ENCODE assay signal across 9 mouse cellular contexts in the genomic region with DNA sequence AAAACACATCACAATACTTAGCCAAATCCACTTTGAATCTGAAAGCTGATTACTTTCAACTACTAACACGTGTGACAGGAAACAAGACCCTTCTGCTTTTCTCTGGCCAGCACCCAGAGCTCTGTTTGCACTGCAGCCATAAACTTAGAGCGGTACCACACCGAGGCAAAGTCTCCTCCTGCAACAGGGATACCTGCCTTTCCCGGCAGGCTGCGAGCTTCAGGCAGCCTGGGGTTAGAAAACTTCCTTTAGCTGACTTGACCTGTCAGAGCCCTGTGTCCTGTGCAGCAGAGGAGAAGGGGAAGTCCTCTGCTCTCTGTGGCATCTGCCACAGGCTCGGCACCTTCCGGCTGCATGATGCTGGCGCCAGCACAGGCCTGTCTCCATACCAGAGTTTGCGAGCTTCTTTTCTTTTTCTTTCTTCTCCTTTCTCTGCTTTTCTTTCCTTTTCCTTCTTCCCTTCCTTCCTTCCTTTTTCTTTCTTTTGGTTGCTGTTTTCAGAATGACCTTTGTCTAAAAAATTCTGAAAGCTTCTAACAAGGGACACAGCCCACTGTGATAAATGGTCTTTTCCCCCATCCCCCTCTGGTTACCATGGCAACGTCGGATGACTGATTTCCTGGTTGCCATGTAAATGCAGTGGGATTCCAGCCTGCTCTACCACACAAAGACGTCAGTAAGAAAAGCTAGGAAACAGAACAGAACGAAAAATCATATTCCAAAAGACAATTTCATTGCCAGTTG. TPM values are rescaled to one million over a fixed set of nuclear protein-coding genes. Genes with fewer than 3 reads are reported as not detected.
DNase-seq lines count a peak whose midpoint lies in the region; ATAC-seq and TF ChIP-seq lines count a peak whose summit lies in the region.
"Had no signal": no experiment of that assay in that cellular context is flagged by ENCODE, and none has a peak within 500 bp of the region (broad histone marks: within the 10 kb centered on the region; RNA-seq: fewer than 3 reads in every experiment).

No protein-coding gene starts in this region.

- H3K36me3 ChIP-seq in embryonic facial prominence, embryonic 11.5 days (replicated peaks; ENCODE audit: control insufficient read depth, insufficient read depth, low read depth, low read length) = no peaks in the 10 kb centered on the region
- no peaks in the 10 kb centered on the region for H3K36me3 ChIP-seq in kidney, adult 2 months (ENCODE audit: control insufficient read depth, insufficient read depth, low read length)
- no peaks in the 10 kb centered on the region for H3K36me3 ChIP-seq in limb, embryonic 13.5 days
- H3K36me3 ChIP-seq in midbrain, embryonic 14.5 days (ENCODE audit: control insufficient read depth, insufficient read depth, low read length) = no peaks in the 10 kb centered on the region

- no peak for TF ChIP-seq POLR2A in kidney, adult 2 months (IDR thresholded peaks at IDR 0.05; ENCODE audit: low read depth, low read length)

- no peaks in the 10 kb centered on the region for H3K27me3 ChIP-seq in embryonic facial prominence, embryonic 11.5 days (ENCODE audit: control insufficient read depth, insufficient read depth, low read length)
- H3K27me3 ChIP-seq in kidney, adult 2 months (replicated peaks; ENCODE audit: control insufficient read depth, insufficient read depth, low read length) = no peaks in the 10 kb centered on the region
- no peaks in the 10 kb centered on the region for H3K27me3 ChIP-seq in limb, embryonic 13.5 days
- no peaks in the 10 kb centered on the region for H3K27me3 ChIP-seq in midbrain, embryonic 14.5 days (ENCODE audit: control insufficient read depth, insufficient read depth, low read length)

- 0 out of 2 replicates have a peak overlapping the region, but pooled peaks have one; percentile 1 for H3K4me3 ChIP-seq in embryonic facial prominence, embryonic 11.5 days (ENCODE audit: low read depth, low read length)
- 0 out of 2 replicates have a peak overlapping the region, but pooled peaks have one; percentile 1 for H3K4me3 ChIP-seq in kidney, adult 2 months (ENCODE audit: insufficient read depth, low read depth, low read length)
- peak overlapping the region; percentile 32 for H3K4me3 ChIP-seq in limb, embryonic 13.5 days
- peak overlapping the region; percentile 25 for H3K4me3 ChIP-seq in midbrain, embryonic 14.5 days (replicated peaks; ENCODE audit: low read depth, low read length)

- TF ChIP-seq CTCF in kidney, adult 2 months (conservative IDR thresholded peaks at IDR 0.05; ENCODE audit: insufficient read depth, insufficient read length, low read depth, low read length) = no peak

- DNase-seq in 3134 (ENCODE audit: extremely low read depth, insufficient read length, low spot score) = peak; percentile 60
- DNase-seq in adrenal gland, postnatal 10 days = peak; percentile 79
- DNase-seq in embryonic facial prominence, embryonic 11.5 days (ENCODE audit: low spot score) = peak; percentile 97
- DNase-seq in heart, adult 9 months (ENCODE audit: low spot score in 2 of 2) = peak; percentile 60 to 73
- DNase-seq in kidney, adult 2 months = peak; percentile 78
- peak; percentile 98 for DNase-seq in midbrain, embryonic 14.5 days
- peak; percentile 51 to 71 for DNase-seq in spleen, postnatal 4 days (ENCODE audit: low spot score in 2 of 2)

- 1% methylated on average over 13 of the region's 13 CpGs for whole genome bisulfite sequencing in embryonic facial prominence, embryonic 11.5 days
- 15% methylated on average over 13 of the region's 13 CpGs for WGBS in kidney, adult 2 months
- 2% methylated on average over 13 of the region's 13 CpGs for WGBS in limb, embryonic 13.5 days
- WGBS in midbrain, embryonic 14.5 days = under 1% methylated on average over 13 of the region's 13 CpGs

- peak overlapping the region; percentile 95 for H3K27ac ChIP-seq in embryonic facial prominence, embryonic 11.5 days (replicated peaks; ENCODE audit: low read depth, low read length)
- peak overlapping the region; percentile 89 for H3K27ac ChIP-seq in kidney, adult 2 months (ENCODE audit: insufficient read depth, low read depth, low read length)
- H3K27ac ChIP-seq in limb, embryonic 13.5 days = peak overlapping the region; percentile 95
- H3K27ac ChIP-seq in midbrain, embryonic 14.5 days (replicated peaks; ENCODE audit: low read depth, low read length) = peak overlapping the region; percentile 99

- peaks cover 11% of the 10 kb centered on the region for H3K4me1 ChIP-seq in embryonic facial prominence, embryonic 11.5 days (ENCODE audit: control insufficient read depth, insufficient read depth, low read length)
- H3K4me1 ChIP-seq in kidney, adult 2 months (ENCODE audit: control insufficient read depth, insufficient read depth, low read length) = no peaks in the 10 kb centered on the region; the same call in 1 of the 2 replicates
- H3K4me1 ChIP-seq in limb, embryonic 13.5 days = peaks cover 40% of the 10 kb centered on the region
- H3K4me1 ChIP-seq in midbrain, embryonic 14.5 days (ENCODE audit: control insufficient read depth, insufficient read depth, low read length) = peaks cover 37% of the 10 kb centered on the region

- peak overlapping the region; percentile 40 for H3K4me2 ChIP-seq in embryonic facial prominence, embryonic 11.5 days (ENCODE audit: low read depth, low read length)
- peak overlapping the region; percentile 64 for H3K4me2 ChIP-seq in limb, embryonic 13.5 days (replicated peaks)
- H3K4me2 ChIP-seq in midbrain, embryonic 14.5 days (ENCODE audit: low read length) = peak overlapping the region; percentile 61

- peak; percentile 81 for ATAC-seq in embryonic facial prominence, embryonic 11.5 days (replicated peaks; ENCODE audit: insufficient number of reproducible peaks, low FRiP score, low TSS enrichment, low read depth)
- ATAC-seq in limb, embryonic 13.5 days (ENCODE audit: low FRiP score, low read depth) = peak; percentile 80
- ATAC-seq in midbrain, embryonic 14.5 days (ENCODE audit: low FRiP score, low TSS enrichment) = peak; percentile 94
- ATAC-seq: Patski had no signal

- peak overlapping the region; percentile 56 for H3K9ac ChIP-seq in embryonic facial prominence, embryonic 11.5 days (replicated peaks; ENCODE audit: low read length)
- peak overlapping the region; percentile 66 for H3K9ac ChIP-seq in limb, embryonic 13.5 days
- H3K9ac ChIP-seq in midbrain, embryonic 14.5 days (replicated peaks; ENCODE audit: low read length) = peak overlapping the region; percentile 57

- no peaks in the 10 kb centered on the region for H3K9me3 ChIP-seq in embryonic facial prominence, embryonic 11.5 days (replicated peaks; ENCODE audit: control insufficient read depth, low read length)
- H3K9me3 ChIP-seq in limb, embryonic 13.5 days = no peaks in the 10 kb centered on the region
- no peaks in the 10 kb centered on the region for H3K9me3 ChIP-seq in midbrain, embryonic 14.5 days (ENCODE audit: control insufficient read depth, low read length)

RNA-seq across cellular contexts. Expression of gene Gng2, which starts 9.4 kb away (rescaled TPM):
- 10 to 100 TPM; 43.5 to 55.8 TPM for total RNA-seq in adrenal gland, postnatal 10 days (2021)
- 73.6 and 88.1 TPM in 2 replicates for polyA plus RNA-seq in embryonic facial prominence, embryonic 11.5 days (2014; fragmentation: Nextera tagmentation; extraction: Ambion mirVana)
- 6.6 and 9.0 TPM in 2 replicates for polyA plus RNA-seq in kidney, adult 2 months (2012; rRNA removed)
- 62.1 and 71.6 TPM in 2 replicates for polyA plus RNA-seq in limb, embryonic 13.5 days (2015; fragmentation: Nextera tagmentation; extraction: Ambion mirVana)
- 422 and 423 TPM in 2 replicates for polyA plus RNA-seq in midbrain, embryonic 14.5 days (2014; fragmentation: Nextera tagmentation; extraction: Ambion mirVana)

Comparison
In these comparisons a context has a peak if more than half of its experiments do, and no peak if none do; other contexts are left out.
1. Peak in every context shown above with its lines: DNase-seq, ATAC-seq, H3K4me3 ChIP-seq and H3K27ac ChIP-seq.